Mouse (Mus musculus): ENCODE measurements around the gene Cep97.

- no peak for TF ChIP-seq POLR2A (IDR thresholded peaks at IDR 0.05; ENCODE audit: borderline replicate concordance, extremely low read depth, insufficient read depth, insufficient read length, poor library complexity, severe bottlenecking)
- no peak for TF ChIP-seq CTCF (IDR thresholded peaks at IDR 0.05; ENCODE audit: borderline replicate concordance, extremely low read depth, insufficient read depth, insufficient read length)
Observed at GRCm38 (mm10) chr16:55905370-55905769, 29.3 kb downstream of the Cep97 start.

Data from brain, embryonic 14.5 days (tissue).